Mouse (Mus musculus) C2C12 (cell line): ENCODE results near the gene Nrde2.

ENCODE experiments used
- CTCF ChIP-seq: IDR thresholded peaks from one replicate; pipeline ENCODE4 v1.5.1; 2011; ENCODE audit not compliant: control insufficient read depth, insufficient read depth, insufficient read length
- FOSL1 ChIP-seq: IDR thresholded peaks from one replicate; pipeline ENCODE4 v1.8.0; 2011; ENCODE audit warnings: mild to moderate bottlenecking, low read length; ENCODE audit not compliant: poor library complexity, insufficient read depth, severe bottlenecking
- MAX ChIP-seq: IDR thresholded peaks from one replicate; pipeline ENCODE4 v1.6.1; 2011; ENCODE audit warnings: mild to moderate bottlenecking, control low read depth
- MYOD1 ChIP-seq: IDR thresholded peaks from one replicate; pipeline ENCODE4 v1.6.1; 2011; ENCODE audit warnings: low read depth; ENCODE audit not compliant: control insufficient read depth, insufficient read length
- USF1 ChIP-seq: IDR thresholded peaks from one replicate; pipeline ENCODE4 v1.6.1; 2011; ENCODE audit warnings: low read depth, mild to moderate bottlenecking, control low read depth, moderate library complexity

DNA sequence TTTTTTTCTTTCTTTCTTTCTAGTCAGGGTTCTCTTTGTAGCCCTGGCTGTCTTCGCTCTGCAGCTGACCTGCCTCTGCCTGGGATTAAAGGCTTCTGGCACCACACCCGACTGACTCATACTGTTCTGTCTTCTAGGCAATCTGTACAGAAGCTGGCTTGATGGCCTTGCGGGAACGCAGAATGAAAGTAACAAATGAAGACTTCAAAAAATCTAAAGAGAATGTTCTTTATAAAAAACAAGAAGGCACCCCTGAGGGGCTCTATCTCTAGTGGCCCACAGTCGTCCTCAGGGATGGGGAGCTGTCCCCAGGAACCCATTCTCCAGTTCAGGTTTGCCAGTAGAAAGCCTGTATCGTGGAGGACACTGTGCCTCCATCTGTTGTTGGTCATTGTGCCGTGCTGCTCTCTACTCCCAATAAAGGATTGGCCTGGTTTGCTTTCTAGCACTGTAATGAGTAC, 36.5 kb downstream of the Nrde2 start:
- TF ChIP-seq USF1 (no peak), MAX (no peak), MYOD1 (no peak), FOSL1 (no peak), CTCF (no peak)
